Mouse (Mus musculus) forebrain, postnatal 0 days (tissue): ENCODE data around the gene Kras. TPM values are rescaled to one million over a fixed set of nuclear protein-coding genes. Genes with fewer than 3 reads are reported as not detected.

ENCODE experiments used
- ATAC-seq: fragments of 200-750 bp; cut with Nextera tagmentation; 2 replicates; pipeline ENCODE4 v1.8.0; 2017; ENCODE audit warnings: mild to moderate bottlenecking, moderate library complexity
- DNase-seq: peaks from one replicate; pipeline ENCODE4 v3.0.0-alpha.2; 2015
- H3K27ac ChIP-seq: fragments of 300-500 bp; sonication (generic); 2 replicates; pipeline ENCODE4 v1.5.1; 2014; ENCODE audit warnings: low read depth, mild to moderate bottlenecking, antibody characterized with exemption, low read length, moderate library complexity, mixed read lengths
- H3K27me3 ChIP-seq: fragments of 300-500 bp; sonication (generic); 2 replicates; pipeline ENCODE4 v1.6.1; 2014; ENCODE audit warnings: mild to moderate bottlenecking, low read length, mixed read lengths; ENCODE audit not compliant: insufficient read depth
- H3K36me3 ChIP-seq: fragments of 300-500 bp; sonication (generic); 2 replicates; pipeline ENCODE4 v1.6.1; 2014; ENCODE audit warnings: mild to moderate bottlenecking, moderate library complexity; ENCODE audit not compliant: insufficient read depth
- H3K4me1 ChIP-seq: fragments of 300-500 bp; sonication (generic); 2 replicates; pipeline ENCODE4 v1.6.1; 2014; ENCODE audit warnings: antibody characterized with exemption; ENCODE audit not compliant: insufficient read depth
- H3K4me2 ChIP-seq: fragments of 300-500 bp; sonication (generic); 2 replicates; pipeline ENCODE4 v1.6.1; 2014; ENCODE audit warnings: low read depth, mild to moderate bottlenecking, moderate library complexity
- H3K4me3 ChIP-seq: fragments of 300-500 bp; sonication (generic); 2 replicates; pipeline ENCODE4 v1.5.1; 2014; ENCODE audit warnings: low read depth, low read length, mixed read lengths
- H3K9ac ChIP-seq: fragments of 300-500 bp; sonication (generic); 2 replicates; pipeline ENCODE4 v1.6.1; 2014; ENCODE audit warnings: mild to moderate bottlenecking
- H3K9me3 ChIP-seq: fragments of 300-500 bp; sonication (generic); 2 replicates; pipeline ENCODE4 v1.6.1; 2016; ENCODE audit warnings: low read length
- CTCF ChIP-seq: sonication (generic); IDR thresholded peaks from 2 replicates; pipeline ENCODE4 v1.5.1; 2016; ENCODE audit warnings: antibody characterized with exemption, control low read depth, low read depth
- WGBS: fragments of 180-500 bp; shearing (Covaris S2); extraction: QIAGEN DNeasy Blood & Tissue Kit; methylation state at CpG from one replicate; pipeline ENCODE4 v1.1.7; 2014; 5-methylcytosine and 5-hydroxymethylcytosine counted together
- polyA plus RNA-seq: library from polyadenylated mRNA; unstranded; fragments of >200 nt; fragmentation: Nextera tagmentation; extraction: Ambion mirVana; gene quantifications from 2 replicates; pipeline ENCODE4 v1.2.1, GENCODE M21; 2015
- total RNA-seq: library from RNA; depleted of rRNA; stranded (reverse); fragments of >200 nt; gene quantifications from 2 replicates; pipeline ENCODE4 v1.2.3, GENCODE M21; 2014

Kras gene
- total and polyA plus RNA-seq, 2 experiments from 2014 or later = 47.6 to 92.1 TPM

- WGBS = 94% methylated on average over 8 of the region's 8 CpGs
- no peak for DNase-seq
- no peak for ATAC-seq
- Histone ChIP-seq H3K27me3 (no peaks in the 10 kb centered on the region), H3K4me2 (no peak overlapping the region), H3K4me3 (no peak overlapping the region), H3K9ac (no peak overlapping the region), H3K36me3 (no peaks in the 10 kb centered on the region), H3K27ac (no peak overlapping the region), H3K9me3 (no peaks in the 10 kb centered on the region), H3K4me1 (no peaks in the 10 kb centered on the region)
- TF ChIP-seq CTCF = no peak
These were observed 34.2 kb upstream of the Kras start for GRCm38 (mm10) chr6:145284286-145284685.

GRCm38 (mm10) chr6:145277138-145277763, 27.2 kb upstream of the Kras start:
- H3K27ac ChIP-seq = no peak overlapping the region
- no peaks in the 10 kb centered on the region; the same call in 1 of the 2 replicates for H3K27me3 ChIP-seq
- no peak for TF ChIP-seq CTCF
- H3K9me3 ChIP-seq = no peaks in the 10 kb centered on the region
- H3K4me2 ChIP-seq = no peak overlapping the region
- no peak overlapping the region for H3K9ac ChIP-seq
- 55% methylated on average over 9 of the region's 9 CpGs for WGBS
- no peaks in the 10 kb centered on the region for H3K4me1 ChIP-seq
- H3K36me3 ChIP-seq = no peaks in the 10 kb centered on the region
- ATAC-seq = no peak
- H3K4me3 ChIP-seq = no peak overlapping the region
- no peak for DNase-seq

- no peaks in the 10 kb centered on the region for H3K36me3 ChIP-seq
- H3K4me2 ChIP-seq = peak overlapping the region; percentile 14; the same call in 1 of the 2 replicates
- no peaks in the 10 kb centered on the region; the same call in 1 of the 2 replicates for H3K27me3 ChIP-seq
- H3K4me3 ChIP-seq = no peak overlapping the region
- H3K9ac ChIP-seq = no peak overlapping the region
- DNase-seq (peak; percentile 27), ATAC-seq (no peak)
- 5% methylated on average over 17 of the region's 17 CpGs for WGBS
- TF ChIP-seq CTCF = no peak
- H3K4me1 ChIP-seq = no peaks in the 10 kb centered on the region
- H3K27ac ChIP-seq = no peak overlapping the region
- no peaks in the 10 kb centered on the region for H3K9me3 ChIP-seq
These were observed 26.3 kb upstream of the Kras start for GRCm38 (mm10) chr6:145276265-145276780.

- Histone ChIP-seq H3K36me3 (no peaks in the 10 kb centered on the region), H3K4me2 (0 out of 2 replicates have a peak overlapping the region, but pooled peaks have one; percentile 14), H3K27ac (no peak overlapping the region), H3K9me3 (no peaks in the 10 kb centered on the region), H3K9ac (no peak overlapping the region), H3K4me1 (no peaks in the 10 kb centered on the region), H3K4me3 (no peak overlapping the region), H3K27me3 (no peaks in the 10 kb centered on the region; the same call in 1 of the 2 replicates)
- DNase-seq = no peak
- WGBS = 55% methylated on average over 6 of the region's 6 CpGs
- no peak for TF ChIP-seq CTCF
- no peak for ATAC-seq
These were observed 25.7 kb upstream of the Kras start for GRCm38 (mm10) chr6:145275586-145276219.

GRCm38 (mm10) chr6:145273971-145274620, 24.1 kb upstream of the Kras start:
- Histone ChIP-seq H3K27me3 (no peaks in the 10 kb centered on the region; the same call in 1 of the 2 replicates), H3K4me1 (no peaks in the 10 kb centered on the region), H3K36me3 (no peaks in the 10 kb centered on the region), H3K9me3 (no peaks in the 10 kb centered on the region), H3K9ac (no peak overlapping the region), H3K4me3 (no peak overlapping the region), H3K4me2 (no peak overlapping the region), H3K27ac (no peak overlapping the region)
- ATAC-seq = no peak
- no peak for DNase-seq
- TF ChIP-seq CTCF = no peak
- 80% methylated on average over 12 of the region's 12 CpGs for WGBS

- Histone ChIP-seq H3K9ac (no peak overlapping the region), H3K4me1 (no peaks in the 10 kb centered on the region), H3K36me3 (no peaks in the 10 kb centered on the region), H3K27me3 (no peaks in the 10 kb centered on the region; the same call in 1 of the 2 replicates), H3K27ac (no peak overlapping the region), H3K4me2 (no peak overlapping the region), H3K4me3 (no peak overlapping the region), H3K9me3 (no peaks in the 10 kb centered on the region)
- DNase-seq (no peak), ATAC-seq (no peak)
- WGBS = 88% methylated on average over 10 of the region's 10 CpGs
- no peak for TF ChIP-seq CTCF
These were observed 22.3 kb upstream of the Kras start for GRCm38 (mm10) chr6:145272142-145272937.
